Mouse (Mus musculus): Measurements from ENCODE around the gene Madd.

Gene Madd

GRCm38 (mm10) chr2:91101124-91101740, 82.4 kb downstream of the Madd start:
- intact Hi-C loops (cut with DNase I), result loop anchor here (1.0 kb wide), 1 partner anchor 31 kb away; the partner anchor contains the start of gene Slc39a13

- intact Hi-C loops (cut with DNase I), result no loop called here
These were observed 85.5 kb downstream of the Madd start for GRCm38 (mm10) chr2:91098156-91098555.

GRCm38 (mm10) chr2:91097015-91097414, 86.6 kb downstream of the Madd start:
- intact Hi-C loops (cut with DNase I), result no loop called here

- intact Hi-C loops (cut with DNase I), result no loop called here
These were observed 87.1 kb downstream of the Madd start for GRCm38 (mm10) chr2:91096524-91096923.

- intact Hi-C loops (cut with DNase I), result no loop called here
These were observed 92.8 kb downstream of the Madd start for GRCm38 (mm10) chr2:91090827-91091226.

GRCm38 (mm10) chr2:91090208-91090607, 93.4 kb downstream of the Madd start:
- intact Hi-C loops (cut with DNase I), result no loop called here

- intact Hi-C loops (cut with DNase I), result no loop called here
These were observed 94.7 kb downstream of the Madd start for GRCm38 (mm10) chr2:91088987-91089386.

GRCm38 (mm10) chr2:91087453-91087852, 96.2 kb downstream of the Madd start:
- intact Hi-C loops (cut with DNase I), result no loop called here
